Mouse (Mus musculus) forebrain, embryonic 13.5 days (tissue): ENCODE data around the gene Cad. TPM values are rescaled to one million over a fixed set of nuclear protein-coding genes. Genes with fewer than 3 reads are reported as not detected.

Experiments used
- polyA plus RNA-seq: library from polyadenylated mRNA; unstranded; fragments of >200 nt; fragmentation: Nextera tagmentation; extraction: Ambion mirVana; gene quantifications from 2 replicates; pipeline ENCODE4 v1.2.1, GENCODE M21; 2015

The Cad gene
- polyA plus RNA-seq, 1 experiment from 2014 or later: 24.2 TPM

Other genes starting within 250 kb of the Cad start
- gene Mapre3, start 240.1 kb upstream of the Cad start, polyA plus RNA-seq: 64.1 and 72.9 TPM in 2 replicates
- 44.0 and 46.8 TPM in 2 replicates for gene Tmem214, start 186.8 kb upstream of the Cad start, polyA plus RNA-seq
- 22.7 and 25.3 TPM in 2 replicates for gene Agbl5, start 166.1 kb upstream of the Cad start, polyA plus RNA-seq
- gene Ost4, start 147.0 kb upstream of the Cad start, polyA plus RNA-seq: 325 and 333 TPM in 2 replicates
- gene Emilin1, start 141.4 kb upstream of the Cad start, polyA plus RNA-seq: 10.3 and 15.7 TPM in 2 replicates
- 3.3 and 7.6 TPM in 2 replicates for gene Khk, start 133.3 kb upstream of the Cad start, polyA plus RNA-seq
- 9.2 and 10.1 TPM in 2 replicates for gene Cgref1, start 109.2 kb upstream of the Cad start, polyA plus RNA-seq
- 126 and 132 TPM in 2 replicates for gene Preb, start 94.4 kb upstream of the Cad start, polyA plus RNA-seq
- gene Tcf23, start 86.1 kb upstream of the Cad start, polyA plus RNA-seq: not detected in 2 replicates
- gene Atraid, start 6.5 kb upstream of the Cad start, polyA plus RNA-seq: 124 and 130 TPM in 2 replicates
- gene Slc5a6, start 5.9 kb upstream of the Cad start, polyA plus RNA-seq: 10.9 and 11.5 TPM in 2 replicates
- not detected in 2 replicates for gene Dnajc5g, start 51.5 kb downstream of the Cad start, polyA plus RNA-seq
- 1.7 and 1.8 TPM in 2 replicates for gene Slc30a3, start 53.5 kb downstream of the Cad start, polyA plus RNA-seq
- not detected in 2 replicates for gene Trim54, start 61.9 kb downstream of the Cad start, polyA plus RNA-seq
- gene Ucn, start 84.0 kb downstream of the Cad start, polyA plus RNA-seq: not detected in 2 replicates
- gene Mpv17, start 99.5 kb downstream of the Cad start, polyA plus RNA-seq: 56.7 and 57.1 TPM in 2 replicates
- gene Gm29609, start 125.1 kb downstream of the Cad start, polyA plus RNA-seq: 1.5 and 1.9 TPM in 2 replicates
- gene Gtf3c2, start 125.4 kb downstream of the Cad start, polyA plus RNA-seq: 76.5 and 86.9 TPM in 2 replicates
- gene Snx17, start 138.4 kb downstream of the Cad start, polyA plus RNA-seq: 139 and 145 TPM in 2 replicates
- 75.8 and 77.9 TPM in 2 replicates for gene Eif2b4, start 138.7 kb downstream of the Cad start, polyA plus RNA-seq
- gene Zfp513, start 147.5 kb downstream of the Cad start, polyA plus RNA-seq: 13.3 and 13.4 TPM in 2 replicates
- gene Ppm1g, start 165.9 kb downstream of the Cad start, polyA plus RNA-seq: 164 and 176 TPM in 2 replicates
- 137 and 145 TPM in 2 replicates for gene Nrbp1, start 186.1 kb downstream of the Cad start, polyA plus RNA-seq
- gene Gm9970, start 186.5 kb downstream of the Cad start, polyA plus RNA-seq: 0.44 TPM in 1 of 2 replicates, not detected in the other
- gene Krtcap3, start 196.9 kb downstream of the Cad start, polyA plus RNA-seq: 2.3 and 3.6 TPM in 2 replicates
- 29.6 and 38.5 TPM in 2 replicates for gene Ift172, start 236.3 kb downstream of the Cad start, polyA plus RNA-seq
- gene Fndc4, start 241.3 kb downstream of the Cad start, polyA plus RNA-seq: 62.1 and 66.7 TPM in 2 replicates
- 0.12 and 0.16 TPM in 2 replicates for gene Gckr, start 242.7 kb downstream of the Cad start, polyA plus RNA-seq